Mouse (Mus musculus) ES-E14 (cell line): ENCODE measurements around the gene Muc4. TPM values are rescaled to one million over a fixed set of nuclear protein-coding genes. Genes with fewer than 3 reads are reported as not detected.

Experiments
- DNase-seq: peaks from one replicate; pipeline ENCODE4 v3.0.0-alpha.2; 2013; ENCODE audit warnings: low read depth, low spot score
- H3K27ac ChIP-seq: 2 replicates; pipeline ENCODE4 v1.5.1; 2012; ENCODE audit warnings: low read depth, mild to moderate bottlenecking, low read length, moderate library complexity, mixed read lengths; ENCODE audit not compliant: poor library complexity, insufficient read depth, severe bottlenecking
- H3K36me3 ChIP-seq: 2 replicates; pipeline ENCODE4 v1.6.1; 2012; ENCODE audit warnings: mild to moderate bottlenecking, low read length, moderate library complexity, mixed read lengths; ENCODE audit not compliant: control insufficient read depth, poor library complexity, insufficient read depth, severe bottlenecking
- H3K4me1 ChIP-seq, 2 experiments: fragments of 150-350 bp in 1 of 2; sonication (generic) in 1 of 2; 2 replicates each; pipeline ENCODE4 v1.6.1; 2012; ENCODE audit warnings: low read length in 2 of 2, mild to moderate bottlenecking in 1 of 2, mixed read lengths in 1 of 2; ENCODE audit not compliant: control insufficient read depth in 2 of 2, insufficient read depth in 2 of 2, poor library complexity in 1 of 2
- H3K4me3 ChIP-seq, 2 experiments: fragments of 150-350 bp in 1 of 2; sonication (generic) in 1 of 2; 2 replicates each; pipeline ENCODE4 v1.5.1; 2012; ENCODE audit warnings: low read length in 2 of 2, low read depth in 1 of 2, mild to moderate bottlenecking in 1 of 2, mixed read lengths in 1 of 2; ENCODE audit not compliant: insufficient read depth in 1 of 2, poor library complexity in 1 of 2, severe bottlenecking in 1 of 2
- H3K9ac ChIP-seq: 2 replicates; pipeline ENCODE4 v1.6.1; 2012; ENCODE audit warnings: low read depth, mild to moderate bottlenecking, low read length, mixed read lengths; ENCODE audit not compliant: poor library complexity, insufficient read depth, severe bottlenecking
- H3K9me3 ChIP-seq: fragments of 150-350 bp; sonication (generic); 2 replicates; pipeline ENCODE4 v1.6.1; 2012; ENCODE audit warnings: low read depth, mild to moderate bottlenecking, low read length; ENCODE audit not compliant: control insufficient read depth, insufficient read depth
- CHD2 ChIP-seq: IDR thresholded peaks from 2 replicates; pipeline ENCODE4 v1.6.1; 2014; ENCODE audit warnings: mild to moderate bottlenecking, low read depth, low read length, inconsistent platforms
- HCFC1 ChIP-seq: IDR thresholded peaks from 2 replicates; pipeline ENCODE4 v1.6.1; 2012; ENCODE audit warnings: low read length, inconsistent platforms, borderline replicate concordance; ENCODE audit not compliant: insufficient read depth
- MAFK ChIP-seq: IDR thresholded peaks from 2 replicates; pipeline ENCODE4 v1.6.1; 2014; ENCODE audit warnings: mild to moderate bottlenecking, low read depth, low read length, inconsistent platforms; ENCODE audit not compliant: insufficient read depth
- ZC3H11A ChIP-seq: IDR thresholded peaks from 2 replicates; pipeline ENCODE4 v1.6.1; 2012; ENCODE audit warnings: low read depth, mild to moderate bottlenecking, inconsistent platforms, low read length, borderline replicate concordance
- ZNF384 ChIP-seq: IDR thresholded peaks from 2 replicates; pipeline ENCODE4 v1.6.1; 2012; ENCODE audit warnings: low read depth, low read length, inconsistent platforms
- in situ Hi-C, 2 experiments: fragments of 600-800 bp; cut with MboI; formaldehyde crosslinking; loops; one replicate each; pipeline ENCODE4 v1.15.1; 2025; ENCODE audit warnings: low sequenced_read_pairs in 2 of 2, inconsistent platforms in 1 of 2; ENCODE audit not compliant: unreplicated experiment in 2 of 2
- total RNA-seq: library from RNA; depleted of rRNA; stranded (reverse); fragments of 300-350 nt; gene quantifications from 2 replicates; pipeline ENCODE4 v1.2.3, GENCODE M21; 2012

The Muc4 gene
- total RNA-seq, 1 experiment, result 0.13 TPM

- peaks cover 2 to 5% of the 10 kb centered on the region in 2 experiments; a peak in 3 of 4 replicates for H3K4me1 ChIP-seq
Measured at GRCm38 (mm10) chr16:32709116-32709515, 26.6 kb upstream of the Muc4 start.

GRCm38 (mm10) chr16:32710426-32711070, 25.1 kb upstream of the Muc4 start:
- no peak overlapping the region for H3K27ac ChIP-seq
- no peak overlapping the region for H3K4me3 ChIP-seq
- TF ChIP-seq ZNF384 (no peak), CHD2 (no peak), HCFC1 (no peak), ZC3H11A (no peak), MAFK (no peak)
- no peaks in the 10 kb centered on the region for H3K36me3 ChIP-seq
- H3K9ac ChIP-seq, result no peak overlapping the region
- DNase-seq, result no peak
- in situ Hi-C loops, result no loop called here
- peaks cover 2 to 7% of the 10 kb centered on the region in 2 experiments; a peak in 3 of 4 replicates for H3K4me1 ChIP-seq
- no peaks in the 10 kb centered on the region for H3K9me3 ChIP-seq

More at GRCm38 (mm10) chr16:32709116-32709515, 26.6 kb upstream of the Muc4 start:
- no peak for DNase-seq
- H3K4me3 ChIP-seq, result no peak overlapping the region
- H3K9ac ChIP-seq, result no peak overlapping the region
- no peaks in the 10 kb centered on the region for H3K9me3 ChIP-seq
- TF ChIP-seq MAFK (no peak), ZNF384 (no peak)
- H3K36me3 ChIP-seq, result no peaks in the 10 kb centered on the region
- no peak overlapping the region for H3K27ac ChIP-seq
- in situ Hi-C loops, result no loop called here

GRCm38 (mm10) chr16:32712202-32712601, 23.5 kb upstream of the Muc4 start:
- peaks cover 2 to 7% of the 10 kb centered on the region in 2 experiments; a peak in 3 of 4 replicates for H3K4me1 ChIP-seq
- H3K4me3 ChIP-seq, result peak overlapping the region; percentile 15 to 27; a peak in 1 of 4 replicates
- H3K36me3 ChIP-seq, result no peaks in the 10 kb centered on the region
- no peak overlapping the region for H3K27ac ChIP-seq
- in situ Hi-C loops, result no loop called here
- no peaks in the 10 kb centered on the region for H3K9me3 ChIP-seq
- DNase-seq, result no peak
- TF ChIP-seq CHD2 (no peak), HCFC1 (no peak), ZNF384 (no peak), ZC3H11A (no peak), MAFK (no peak)
- H3K9ac ChIP-seq, result peak overlapping the region; percentile 36; the same call in 1 of the 2 replicates

- H3K36me3 ChIP-seq, result no peaks in the 10 kb centered on the region
- no peak overlapping the region for H3K27ac ChIP-seq
- no peak for DNase-seq
- in situ Hi-C loops, result no loop called here
- H3K9ac ChIP-seq, result no peak overlapping the region
- no peaks in the 10 kb centered on the region for H3K9me3 ChIP-seq
- peaks cover 0 to 7% of the 10 kb centered on the region in 2 experiments; a peak in 3 of 4 replicates for H3K4me1 ChIP-seq
- H3K4me3 ChIP-seq, result no peak overlapping the region
- TF ChIP-seq MAFK, result no peak
- TF ChIP-seq ZNF384, result no peak
- TF ChIP-seq CHD2, result no peak
- TF ChIP-seq ZC3H11A, result no peak
- no peak for TF ChIP-seq HCFC1
Measured at GRCm38 (mm10) chr16:32713556-32713955, 22.1 kb upstream of the Muc4 start.

GRCm38 (mm10) chr16:32715364-32715763, 20.3 kb upstream of the Muc4 start:
- peak; percentile 70 for DNase-seq
- in situ Hi-C loops, result no loop called here

More at GRCm38 (mm10) chr16:32715364-32715763, 20.3 kb upstream of the Muc4 start:
- TF ChIP-seq ZC3H11A, result 0 out of 2 replicates have a peak, but pooled peaks have one; percentile 23
- TF ChIP-seq ZNF384, result no peak
- TF ChIP-seq MAFK, result no peak
- no peaks in the 10 kb centered on the region for H3K9me3 ChIP-seq
- no peak overlapping the region for H3K4me3 ChIP-seq
- no peak overlapping the region for H3K27ac ChIP-seq
- H3K9ac ChIP-seq, result no peak overlapping the region
- no peaks in the 10 kb centered on the region for H3K36me3 ChIP-seq
- H3K4me1 ChIP-seq, result peaks cover 0 to 7% of the 10 kb centered on the region in 2 experiments; a peak in 3 of 4 replicates
